15 mouse cellular contexts compared by ENCODE assay signal in genomic region chr4:47601301-47602070, GRCm38 (mm10).
"Had no signal": no experiment of that assay in that cellular context is flagged by ENCODE, and none has a peak within 500 bp of the region (broad histone marks: within the 10 kb centered on the region; RNA-seq: fewer than 3 reads in every experiment).

No protein-coding gene starts in this region.

- H3K4me3 ChIP-seq: left cerebral cortex, adult 2 months; limb, embryonic 15.5 days; liver, embryonic 12.5 days; lung, embryonic 15.5 days; megakaryocyte, embryonic 14.5 days; midbrain, embryonic 15.5 days; neural tube, embryonic 13.5 days; stomach, embryonic 15.5 days had no signal

- ATAC-seq: liver, embryonic 12.5 days; midbrain, embryonic 15.5 days had no signal

- H3K27ac ChIP-seq: left cerebral cortex, adult 2 months; limb, embryonic 15.5 days; liver, embryonic 12.5 days; lung, embryonic 15.5 days; macrophage; midbrain, embryonic 15.5 days; neural tube, embryonic 13.5 days; stomach, embryonic 15.5 days had no signal

- DNase-seq: kidney, postnatal 25 days; lung, postnatal 14 days; retina, postnatal 1 day; right cerebral cortex, postnatal 4 days; thymus, adult 2 months; thymus, postnatal 25 days had no signal
